ENCODE assay signal across 11 mouse cellular contexts in the genomic region with DNA sequence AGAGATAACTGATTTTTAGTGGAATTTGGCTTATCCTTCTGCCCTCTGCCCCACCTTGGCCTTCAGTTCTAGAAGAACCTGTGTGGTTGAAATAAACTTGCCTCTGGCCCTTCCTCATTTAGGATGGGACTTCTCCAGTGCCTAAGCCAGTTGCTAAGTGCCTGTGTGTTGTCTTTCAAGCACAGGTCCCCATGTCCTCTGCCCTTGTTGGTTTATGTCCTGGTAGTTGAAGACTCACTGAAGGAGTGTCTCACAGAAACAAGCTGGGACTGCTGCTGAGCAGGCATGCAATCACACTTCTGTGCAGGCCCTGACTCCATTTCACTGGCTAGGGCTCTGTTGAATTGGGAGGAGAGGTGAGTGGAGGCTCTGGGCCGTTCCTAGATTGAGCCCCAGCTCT. TPM values are rescaled to one million over a fixed set of nuclear protein-coding genes. Genes with fewer than 3 reads are reported as not detected.
DNase-seq lines count a peak whose midpoint lies in the region; ATAC-seq and TF ChIP-seq lines count a peak whose summit lies in the region.
"Had no signal": no experiment of that assay in that cellular context is flagged by ENCODE, and none has a peak within 500 bp of the region (broad histone marks: within the 10 kb centered on the region; RNA-seq: fewer than 3 reads in every experiment).

No protein-coding gene starts in this region.

- no peak overlapping the region for H3K4me2 ChIP-seq in heart, postnatal 0 days (ENCODE audit: low read depth, low read length)
- no peak overlapping the region for H3K4me2 ChIP-seq in midbrain, embryonic 11.5 days
- H3K4me2 ChIP-seq in midbrain, embryonic 15.5 days = no peak overlapping the region
- no peak overlapping the region for H3K4me2 ChIP-seq in intestine, postnatal 0 days (replicated peaks; ENCODE audit: low read depth)
- H3K4me2 ChIP-seq in stomach, postnatal 0 days (replicated peaks; ENCODE audit: low read depth) = no peak overlapping the region
- H3K4me2 ChIP-seq: midbrain, embryonic 13.5 days; neural tube, embryonic 13.5 days had no signal

- no peak for TF ChIP-seq CTCF in heart, postnatal 0 days (IDR thresholded peaks at IDR 0.05; ENCODE audit: low read depth)
- no peak for TF ChIP-seq CTCF in intestine, postnatal 0 days (IDR thresholded peaks at IDR 0.05; ENCODE audit: low read depth)
- TF ChIP-seq CTCF in stomach, postnatal 0 days (IDR thresholded peaks at IDR 0.05; ENCODE audit: low read depth) = no peak

- H3K9me3 ChIP-seq in heart, postnatal 0 days (replicated peaks; ENCODE audit: control insufficient read depth, low read length) = no peaks in the 10 kb centered on the region
- no peaks in the 10 kb centered on the region for H3K9me3 ChIP-seq in midbrain, embryonic 11.5 days (ENCODE audit: control insufficient read depth, low read length)
- H3K9me3 ChIP-seq in midbrain, embryonic 15.5 days = no peaks in the 10 kb centered on the region
- H3K9me3 ChIP-seq in intestine, postnatal 0 days (ENCODE audit: control insufficient read depth) = no peaks in the 10 kb centered on the region
- no peaks in the 10 kb centered on the region for H3K9me3 ChIP-seq in stomach, postnatal 0 days (ENCODE audit: control insufficient read depth, low read length)
- H3K9me3 ChIP-seq: midbrain, embryonic 13.5 days; neural tube, embryonic 13.5 days had no signal

- no peak for TF ChIP-seq EP300 in heart, postnatal 0 days (IDR thresholded peaks at IDR 0.05; ENCODE audit: low read depth)
- TF ChIP-seq EP300 in stomach, postnatal 0 days (optimal IDR thresholded peaks at IDR 0.05) = no peak

- peaks cover 35% of the 10 kb centered on the region for H3K4me1 ChIP-seq in heart, postnatal 0 days (ENCODE audit: control insufficient read depth, insufficient read depth)
- 0 out of 2 replicates have a peak, but pooled peaks cover 3% of the 10 kb centered on the region for H3K4me1 ChIP-seq in midbrain, embryonic 11.5 days (ENCODE audit: control insufficient read depth, insufficient read depth, low read length)
- H3K4me1 ChIP-seq in midbrain, embryonic 15.5 days = 0 out of 2 replicates have a peak, but pooled peaks cover 4% of the 10 kb centered on the region
- H3K4me1 ChIP-seq in intestine, postnatal 0 days (replicated peaks; ENCODE audit: control insufficient read depth, insufficient read depth, low read length) = peaks cover 34% of the 10 kb centered on the region
- H3K4me1 ChIP-seq in stomach, postnatal 0 days (replicated peaks; ENCODE audit: control insufficient read depth, insufficient read depth) = peaks cover 9% of the 10 kb centered on the region; the same call in 1 of the 2 replicates

- H3K4me3 ChIP-seq in heart, postnatal 0 days (ENCODE audit: low read depth, low read length) = no peak overlapping the region
- H3K4me3 ChIP-seq in midbrain, embryonic 11.5 days (ENCODE audit: low read depth, low read length) = no peak overlapping the region
- H3K4me3 ChIP-seq in midbrain, embryonic 15.5 days = no peak overlapping the region
- no peak overlapping the region for H3K4me3 ChIP-seq in intestine, postnatal 0 days (ENCODE audit: low read depth, low read length)
- H3K4me3 ChIP-seq in stomach, postnatal 0 days (ENCODE audit: low read depth, low read length) = no peak overlapping the region
- H3K4me3 ChIP-seq: midbrain, embryonic 13.5 days; neural tube, embryonic 13.5 days had no signal

- DNase-seq in heart, postnatal 0 days (ENCODE audit: low spot score) = no peak
- no peak for DNase-seq in heart, adult 18-20 months
- DNase-seq in midbrain, embryonic 11.5 days (ENCODE audit: low spot score, missing footprints) = peak; percentile 19
- no peak for DNase-seq in stomach, postnatal 0 days (ENCODE audit: low spot score)
- no peak for DNase-seq in frontal cortex, postnatal 36 days (ENCODE audit: low spot score in 2 of 2)
- no peak for DNase-seq in yolk sac, embryonic 10.5 days (ENCODE audit: low spot score)
- DNase-seq: cerebellum, adult 9-11 months had no signal

- 63% methylated on average over 1 of the region's 1 CpGs for WGBS in heart, postnatal 0 days
- WGBS in midbrain, embryonic 11.5 days = 86% methylated on average over 1 of the region's 1 CpGs
- 93% methylated on average over 1 of the region's 1 CpGs for WGBS in midbrain, embryonic 15.5 days
- 38% methylated on average over 1 of the region's 1 CpGs for WGBS in intestine, postnatal 0 days
- WGBS in stomach, postnatal 0 days = 40% methylated on average over 1 of the region's 1 CpGs

- H3K9ac ChIP-seq in heart, postnatal 0 days (replicated peaks; ENCODE audit: low read depth, low read length) = peak overlapping the region; percentile 41; the same call in 1 of the 2 replicates
- H3K9ac ChIP-seq in midbrain, embryonic 11.5 days (ENCODE audit: low read length) = no peak overlapping the region
- no peak overlapping the region for H3K9ac ChIP-seq in midbrain, embryonic 15.5 days
- H3K9ac ChIP-seq in intestine, postnatal 0 days (ENCODE audit: low read depth, low read length) = no peak overlapping the region
- no peak overlapping the region for H3K9ac ChIP-seq in stomach, postnatal 0 days (ENCODE audit: low read length)
- H3K9ac ChIP-seq: midbrain, embryonic 13.5 days; neural tube, embryonic 13.5 days had no signal

- no peaks in the 10 kb centered on the region for H3K36me3 ChIP-seq in heart, postnatal 0 days (replicated peaks; ENCODE audit: control insufficient read depth, insufficient read depth, low read length)
- H3K36me3 ChIP-seq in midbrain, embryonic 11.5 days (ENCODE audit: control insufficient read depth, insufficient read depth, low read length) = no peaks in the 10 kb centered on the region
- H3K36me3 ChIP-seq in midbrain, embryonic 15.5 days (replicated peaks) = no peaks in the 10 kb centered on the region
- H3K36me3 ChIP-seq in intestine, postnatal 0 days (ENCODE audit: control insufficient read depth, insufficient read depth) = no peaks in the 10 kb centered on the region
- H3K36me3 ChIP-seq in stomach, postnatal 0 days (ENCODE audit: control insufficient read depth, insufficient read depth, low read length) = no peaks in the 10 kb centered on the region
- H3K36me3 ChIP-seq: midbrain, embryonic 13.5 days; neural tube, embryonic 13.5 days had no signal

- H3K27me3 ChIP-seq in heart, postnatal 0 days (ENCODE audit: control insufficient read depth, insufficient read depth, low read length) = no peaks in the 10 kb centered on the region
- no peaks in the 10 kb centered on the region for H3K27me3 ChIP-seq in midbrain, embryonic 11.5 days (ENCODE audit: control insufficient read depth, insufficient read depth, low read length)
- H3K27me3 ChIP-seq in midbrain, embryonic 15.5 days (replicated peaks) = no peaks in the 10 kb centered on the region
- H3K27me3 ChIP-seq in intestine, postnatal 0 days (replicated peaks; ENCODE audit: control insufficient read depth, insufficient read depth, low read length) = no peaks in the 10 kb centered on the region
- H3K27me3 ChIP-seq in stomach, postnatal 0 days (ENCODE audit: control insufficient read depth, insufficient read depth, low read length) = no peaks in the 10 kb centered on the region
- H3K27me3 ChIP-seq: midbrain, embryonic 13.5 days; neural tube, embryonic 13.5 days had no signal

- peak overlapping the region; percentile 75 for H3K27ac ChIP-seq in heart, postnatal 0 days (ENCODE audit: low read depth)
- no peak overlapping the region for H3K27ac ChIP-seq in midbrain, embryonic 11.5 days (ENCODE audit: low read depth, low read length)
- H3K27ac ChIP-seq in midbrain, embryonic 15.5 days = no peak overlapping the region
- peak overlapping the region; percentile 64 for H3K27ac ChIP-seq in intestine, postnatal 0 days (ENCODE audit: low read depth, low read length)
- H3K27ac ChIP-seq in stomach, postnatal 0 days (replicated peaks) = peak overlapping the region; percentile 83
- H3K27ac ChIP-seq: midbrain, embryonic 13.5 days; neural tube, embryonic 13.5 days had no signal

- no peak for ATAC-seq in heart, postnatal 0 days (ENCODE audit: insufficient read depth, low read depth)
- ATAC-seq in midbrain, embryonic 11.5 days (ENCODE audit: low FRiP score) = no peak
- no peak for ATAC-seq in midbrain, embryonic 15.5 days (replicated peaks)
- ATAC-seq in intestine, postnatal 0 days = no peak
- no peak for ATAC-seq in stomach, postnatal 0 days (ENCODE audit: low FRiP score, low TSS enrichment)
- ATAC-seq: midbrain, embryonic 13.5 days had no signal

RNA-seq across cellular contexts. Expression of a gene that starts 46.9 kb away (rescaled TPM):
- 26.5 and 37.0 TPM in 2 replicates for total RNA-seq in heart, postnatal 0 days (2014; rRNA removed; ENCODE audit: low replicate concordance)
- polyA plus RNA-seq in heart, postnatal 0 days (2015; fragmentation: Nextera tagmentation; extraction: Ambion mirVana) = 13.5 and 14.2 TPM in 2 replicates
- total RNA-seq in heart, adult 18-20 months (2021) = 10 to 100 TPM; 15.9 to 18.3 TPM
- 30.3 and 30.8 TPM in 2 replicates for polyA plus RNA-seq in midbrain, embryonic 11.5 days (2014; fragmentation: Nextera tagmentation; extraction: Ambion mirVana)
- polyA plus RNA-seq in midbrain, embryonic 15.5 days (2015; fragmentation: Nextera tagmentation; extraction: Ambion mirVana) = 26.8 and 29.7 TPM in 2 replicates
- polyA plus RNA-seq in intestine, postnatal 0 days (2015; fragmentation: Nextera tagmentation; extraction: Ambion mirVana) = 23.9 and 30.5 TPM in 2 replicates
- polyA plus RNA-seq in stomach, postnatal 0 days (2015; fragmentation: Nextera tagmentation; extraction: Ambion mirVana) = 16.2 and 16.5 TPM in 2 replicates

Comparison
In these comparisons a context has a peak if more than half of its experiments do, and no peak if none do; other contexts are left out.
1. H3K27ac ChIP-seq: peak in heart, postnatal 0 days (single experiment), intestine, postnatal 0 days (single experiment) and stomach, postnatal 0 days (single experiment); none in midbrain, embryonic 11.5 days (single experiment) and midbrain, embryonic 15.5 days (single experiment).